In genomic region chr16:94783696-94784095, GRCm38 (mm10) we compare ENCODE assay signal across 9 mouse cellular contexts.
DNase-seq lines count a peak whose midpoint lies in the region; ATAC-seq and TF ChIP-seq lines count a peak whose summit lies in the region.
"Had no signal": no experiment of that assay in that cellular context is flagged by ENCODE, and none has a peak within 500 bp of the region (broad histone marks: within the 10 kb centered on the region; RNA-seq: fewer than 3 reads in every experiment).

No protein-coding gene starts in this region.

- ATAC-seq in hindbrain, postnatal 0 days, result no peak
- no peak for ATAC-seq in hindbrain, embryonic 14.5 days (ENCODE audit: low FRiP score)
- no peak for ATAC-seq in megakaryocyte, adult 5-6 weeks (ENCODE audit: poor library complexity, severe bottlenecking)

- no peak overlapping the region for H3K9ac ChIP-seq in hindbrain, postnatal 0 days (replicated peaks; ENCODE audit: low read length)
- H3K9ac ChIP-seq in hindbrain, embryonic 14.5 days, result no peak overlapping the region

- no peaks in the 10 kb centered on the region for H3K27me3 ChIP-seq in hindbrain, postnatal 0 days (ENCODE audit: insufficient read depth, low read length)
- 0 out of 2 replicates have a peak, but pooled peaks cover 3% of the 10 kb centered on the region for H3K27me3 ChIP-seq in hindbrain, embryonic 14.5 days (ENCODE audit: control insufficient read depth, insufficient read depth, low read length)

- peak; percentile 37 for DNase-seq in hindbrain, postnatal 0 days (ENCODE audit: low spot score)
- no peak for DNase-seq in hindbrain, embryonic 14.5 days (ENCODE audit: low spot score)
- peak; percentile 33 for DNase-seq in 416B (ENCODE audit: low read depth)
- peak; percentile 21 for DNase-seq in CD4-positive helper T cell, adult 2 months (ENCODE audit: low read depth, low spot score)
- no peak for DNase-seq in ovary, postnatal 14 days (ENCODE audit: low spot score)
- DNase-seq: gastrocnemius, postnatal 25 days; right cerebral cortex, adult 18-20 months had no signal

- H3K36me3 ChIP-seq in hindbrain, postnatal 0 days (ENCODE audit: insufficient read depth, low read length), result no peaks in the 10 kb centered on the region
- H3K36me3 ChIP-seq in hindbrain, embryonic 14.5 days (replicated peaks; ENCODE audit: control insufficient read depth, insufficient read depth), result no peaks in the 10 kb centered on the region

- no peak for TF ChIP-seq POLR2A in cortical plate, adult 2 months (IDR thresholded peaks at IDR 0.05; ENCODE audit: extremely low read depth, insufficient read depth, low read length)

- H3K9me3 ChIP-seq in hindbrain, postnatal 0 days (ENCODE audit: low read length), result no peaks in the 10 kb centered on the region
- H3K9me3 ChIP-seq in hindbrain, embryonic 14.5 days (ENCODE audit: control insufficient read depth, low read length), result peaks cover 5% of the 10 kb centered on the region; the same call in 1 of the 2 replicates

- TF ChIP-seq CTCF in hindbrain, postnatal 0 days (IDR thresholded peaks at IDR 0.05; ENCODE audit: low read depth), result peak; percentile 56
- TF ChIP-seq CTCF in cortical plate, adult 2 months (IDR thresholded peaks at IDR 0.05; ENCODE audit: extremely low read depth, insufficient read depth, low read length), result peak; percentile 23; the same call in 1 of the 2 replicates

- H3K4me3 ChIP-seq in hindbrain, postnatal 0 days (ENCODE audit: low read length), result no peak overlapping the region
- no peak overlapping the region for H3K4me3 ChIP-seq in hindbrain, embryonic 14.5 days (replicated peaks; ENCODE audit: low read length)
- no peak overlapping the region for H3K4me3 ChIP-seq in cortical plate, adult 2 months (ENCODE audit: insufficient read depth, low read length)

- H3K4me2 ChIP-seq in hindbrain, postnatal 0 days (ENCODE audit: low read depth, low read length), result no peak overlapping the region
- H3K4me2 ChIP-seq in hindbrain, embryonic 14.5 days (replicated peaks), result no peak overlapping the region

- H3K4me1 ChIP-seq in hindbrain, postnatal 0 days (ENCODE audit: insufficient read depth, low read length), result no peaks in the 10 kb centered on the region
- H3K4me1 ChIP-seq in hindbrain, embryonic 14.5 days (replicated peaks; ENCODE audit: control insufficient read depth, insufficient read depth, low read length), result peaks cover 3% of the 10 kb centered on the region; the same call in 1 of the 2 replicates
- H3K4me1 ChIP-seq in cortical plate, adult 2 months (ENCODE audit: control insufficient read depth, insufficient read depth, low read length), result peaks cover 8% of the 10 kb centered on the region

- WGBS in hindbrain, postnatal 0 days, result 70% methylated on average over 7 of the region's 7 CpGs
- WGBS in hindbrain, embryonic 14.5 days, result 64% methylated on average over 7 of the region's 7 CpGs

- no peak overlapping the region for H3K27ac ChIP-seq in hindbrain, postnatal 0 days
- H3K27ac ChIP-seq in hindbrain, embryonic 14.5 days, result no peak overlapping the region
- no peak overlapping the region for H3K27ac ChIP-seq in cortical plate, adult 2 months (ENCODE audit: insufficient read depth, low read length)

Comparison
In these comparisons a context has a peak if more than half of its experiments do, and no peak if none do; other contexts are left out.
1. DNase-seq: peak in hindbrain, postnatal 0 days (single experiment), 416B (single experiment) and CD4-positive helper T cell, adult 2 months (single experiment); none in hindbrain, embryonic 14.5 days (single experiment) and ovary, postnatal 14 days (single experiment).